Mouse (Mus musculus): Measurements from ENCODE around the gene Sptb. TPM values are rescaled to one million over a fixed set of nuclear protein-coding genes. Genes with fewer than 3 reads are reported as not detected.

The Sptb gene
- polyA plus RNA-seq, 1 experiment from 2014 or later, result 5.9 TPM

GRCm38 (mm10) chr12:76535471-76535900 lies 174.9 kb downstream of the Sptb start:
- H3K27ac ChIP-seq (ENCODE audit: low read depth, low read length), result no peak overlapping the region
- no peak overlapping the region for H3K4me3 ChIP-seq (ENCODE audit: low read depth, low read length)
- 51% methylated on average over 9 of the region's 9 CpGs for WGBS
- no peak overlapping the region for H3K4me2 ChIP-seq (ENCODE audit: low read depth, low read length, severe bottlenecking)
- H3K4me1 ChIP-seq (replicated peaks; ENCODE audit: control insufficient read depth, insufficient read depth, low read length), result peaks cover 11% of the 10 kb centered on the region; the same call in 1 of the 2 replicates
- H3K9ac ChIP-seq (ENCODE audit: low read length), result no peak overlapping the region
- no peaks in the 10 kb centered on the region for H3K36me3 ChIP-seq (ENCODE audit: control insufficient read depth, insufficient read depth, low read length)
- no peak for DNase-seq (ENCODE audit: low spot score)
- no peaks in the 10 kb centered on the region for H3K9me3 ChIP-seq (ENCODE audit: control insufficient read depth, low read length)
- H3K27me3 ChIP-seq (ENCODE audit: control insufficient read depth, insufficient read depth, low read length), result peaks cover 49% of the 10 kb centered on the region
- no peak for ATAC-seq (replicated peaks; ENCODE audit: low FRiP score)

DNA sequence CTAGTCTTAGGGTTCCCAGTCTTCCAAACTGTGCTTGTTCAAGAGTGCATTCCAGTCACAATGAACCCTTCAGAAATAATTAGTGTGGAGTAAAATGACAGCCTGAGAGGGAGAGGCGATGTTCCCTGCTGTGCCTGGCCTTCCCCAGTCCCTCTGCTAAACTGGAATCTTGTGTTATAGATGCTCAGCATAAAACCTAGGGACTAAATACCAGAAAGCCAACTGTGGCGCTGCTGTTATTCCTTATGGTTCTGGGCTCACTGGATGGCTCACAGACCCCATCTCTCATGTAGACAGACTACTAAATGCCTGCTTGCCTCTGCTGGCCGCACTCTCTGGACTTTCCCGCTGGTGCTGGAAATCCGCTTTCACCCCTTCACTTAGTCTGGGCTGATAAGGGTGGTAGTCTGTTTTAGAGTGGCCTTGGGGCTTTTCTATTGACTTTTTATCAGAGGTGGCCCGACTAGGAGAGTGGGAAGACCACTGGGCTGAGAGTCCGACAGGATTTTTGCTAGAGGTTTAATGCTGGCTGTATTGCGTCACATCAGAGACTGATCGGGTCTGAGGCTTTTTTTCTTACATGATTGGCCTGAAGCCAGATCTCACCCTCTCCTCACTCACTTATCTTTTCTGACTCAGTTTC lies 175.6 kb downstream of the Sptb start:
- Histone ChIP-seq H3K27me3 (ENCODE audit: control insufficient read depth, insufficient read depth, low read length) (peaks cover 49% of the 10 kb centered on the region), H3K4me3 (ENCODE audit: low read depth, low read length) (peak overlapping the region; percentile 67; the same call in 1 of the 2 replicates), H3K9me3 (ENCODE audit: control insufficient read depth, low read length) (no peaks in the 10 kb centered on the region), H3K4me1 (replicated peaks; ENCODE audit: control insufficient read depth, insufficient read depth, low read length) (peaks cover 11% of the 10 kb centered on the region; the same call in 1 of the 2 replicates), H3K9ac (ENCODE audit: low read length) (no peak overlapping the region), H3K4me2 (ENCODE audit: low read depth, low read length, severe bottlenecking) (0 out of 2 replicates have a peak overlapping the region, but pooled peaks have one; percentile 97), H3K36me3 (ENCODE audit: control insufficient read depth, insufficient read depth, low read length) (no peaks in the 10 kb centered on the region), H3K27ac (ENCODE audit: low read depth, low read length) (no peak overlapping the region)
- DNase-seq (ENCODE audit: low spot score) (no peak), ATAC-seq (replicated peaks; ENCODE audit: low FRiP score) (no peak)
- WGBS, result 31% methylated on average over 9 of the region's 9 CpGs

DNA sequence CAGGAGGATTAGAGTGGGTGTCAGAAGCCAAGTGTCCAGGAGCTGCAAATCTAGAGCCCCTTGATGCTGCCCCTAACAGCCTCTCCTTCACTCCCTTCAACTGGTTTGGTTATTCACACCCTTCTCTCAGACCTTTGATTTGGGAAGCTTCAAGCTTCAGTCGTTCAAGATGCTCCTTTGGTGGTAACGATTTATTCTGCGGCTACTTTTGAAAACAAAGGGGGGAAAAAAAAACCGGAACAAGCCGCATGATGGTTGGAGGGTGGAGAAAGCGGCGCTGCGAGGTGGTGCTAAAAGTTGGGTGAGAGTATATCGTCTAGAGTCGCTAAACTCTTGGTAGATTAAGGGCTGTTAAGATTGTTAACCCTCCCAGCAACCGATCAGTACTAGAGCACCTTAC lies 176.1 kb downstream of the Sptb start:
- H3K27ac ChIP-seq (ENCODE audit: low read depth, low read length), result no peak overlapping the region
- peak overlapping the region; percentile 67 for H3K4me3 ChIP-seq (ENCODE audit: low read depth, low read length)
- peak overlapping the region; percentile 61; the same call in 1 of the 2 replicates for H3K9ac ChIP-seq (ENCODE audit: low read length)
- DNase-seq (ENCODE audit: low spot score) (no peak), ATAC-seq (replicated peaks; ENCODE audit: low FRiP score) (no peak)
- WGBS, result 2% methylated on average over 11 of the region's 11 CpGs
- H3K36me3 ChIP-seq (ENCODE audit: control insufficient read depth, insufficient read depth, low read length), result no peaks in the 10 kb centered on the region
- H3K4me2 ChIP-seq (ENCODE audit: low read depth, low read length, severe bottlenecking), result peak overlapping the region; percentile 97
- peaks cover 11% of the 10 kb centered on the region; the same call in 1 of the 2 replicates for H3K4me1 ChIP-seq (replicated peaks; ENCODE audit: control insufficient read depth, insufficient read depth, low read length)
- no peaks in the 10 kb centered on the region for H3K9me3 ChIP-seq (ENCODE audit: control insufficient read depth, low read length)
- H3K27me3 ChIP-seq (ENCODE audit: control insufficient read depth, insufficient read depth, low read length), result peaks cover 49% of the 10 kb centered on the region

DNA sequence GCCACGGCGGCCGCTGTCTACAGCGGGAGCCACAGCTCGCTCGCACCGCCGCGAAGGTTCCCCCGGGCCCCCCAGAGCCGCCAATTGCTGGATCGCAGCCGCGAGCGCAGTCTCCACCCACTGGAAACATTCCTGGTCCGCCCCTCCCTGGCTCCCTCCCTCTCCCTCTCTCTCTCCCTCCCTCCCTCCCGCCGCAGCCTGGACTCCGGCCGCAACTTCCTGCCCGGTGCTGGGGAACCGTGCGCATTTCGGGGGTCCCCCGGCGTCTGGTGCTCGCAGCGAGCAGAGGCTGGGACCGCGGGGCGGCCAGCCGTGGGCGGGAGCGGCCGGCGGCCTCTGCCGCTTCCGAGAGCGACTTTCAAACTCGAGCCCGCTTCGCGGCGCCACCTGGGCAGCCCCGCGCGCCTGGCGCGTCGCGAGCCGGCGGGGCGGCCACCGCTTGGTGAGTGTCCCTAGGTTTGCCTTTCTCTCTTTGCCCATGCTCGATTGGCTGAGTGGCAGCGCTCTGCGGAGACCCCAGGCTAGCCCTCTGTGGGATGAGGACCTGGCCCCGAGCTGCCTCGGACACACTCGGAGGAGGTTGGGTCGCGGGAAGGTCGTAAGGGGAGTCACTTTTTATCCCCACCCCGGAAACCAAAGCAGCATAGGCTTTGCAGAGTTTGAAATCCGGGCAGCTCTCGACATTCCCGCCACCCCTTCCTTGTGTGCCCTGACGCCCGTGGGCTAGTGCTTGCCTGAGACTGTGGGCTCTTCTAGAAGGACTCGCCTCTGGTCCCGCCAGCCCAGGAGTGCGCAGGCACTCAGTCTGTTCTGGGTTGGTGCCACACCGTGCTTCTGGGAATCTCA lies 176.7 kb downstream of the Sptb start:
- peaks cover 49% of the 10 kb centered on the region for H3K27me3 ChIP-seq (ENCODE audit: control insufficient read depth, insufficient read depth, low read length)
- DNase-seq (ENCODE audit: low spot score), result peak; percentile 85
- H3K4me1 ChIP-seq (replicated peaks; ENCODE audit: control insufficient read depth, insufficient read depth, low read length), result peaks cover 11% of the 10 kb centered on the region; the same call in 1 of the 2 replicates
- H3K9me3 ChIP-seq (ENCODE audit: control insufficient read depth, low read length), result no peaks in the 10 kb centered on the region
- no peak overlapping the region for H3K27ac ChIP-seq (ENCODE audit: low read depth, low read length)
- peak; percentile 84 for ATAC-seq (replicated peaks; ENCODE audit: low FRiP score)
- peak overlapping the region; percentile 61 for H3K9ac ChIP-seq (ENCODE audit: low read length)
- no peaks in the 10 kb centered on the region for H3K36me3 ChIP-seq (ENCODE audit: control insufficient read depth, insufficient read depth, low read length)
- WGBS, result under 1% methylated on average over 67 of the region's 74 CpGs
- H3K4me3 ChIP-seq (ENCODE audit: low read depth, low read length), result peak overlapping the region; percentile 67
- peak overlapping the region; percentile 97 for H3K4me2 ChIP-seq (ENCODE audit: low read depth, low read length, severe bottlenecking)

DNA sequence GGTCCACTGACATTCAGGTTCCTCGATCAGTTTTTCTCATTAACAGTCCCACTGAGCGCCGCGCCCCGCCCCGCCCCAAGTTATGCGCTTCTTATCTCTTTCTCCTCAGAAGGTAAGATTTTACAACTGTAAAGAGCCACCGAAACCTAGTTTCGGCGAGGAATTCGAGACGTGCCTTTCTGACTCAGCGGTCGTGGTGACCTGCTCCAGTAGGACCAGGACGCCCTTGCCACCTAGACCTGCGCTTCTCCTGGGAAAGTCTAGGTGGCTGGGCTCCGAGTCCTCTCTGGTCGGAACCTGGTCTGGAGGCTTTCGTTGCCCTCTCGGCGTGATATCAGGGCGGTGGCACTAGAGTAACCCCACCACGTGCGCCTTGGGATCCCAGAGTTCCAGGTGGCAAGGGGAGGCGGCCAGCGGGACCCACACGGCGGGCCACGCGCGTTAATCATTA lies 177.4 kb downstream of the Sptb start:
- WGBS, result under 1% methylated on average over 31 of the region's 31 CpGs
- Histone ChIP-seq H3K4me1 (replicated peaks; ENCODE audit: control insufficient read depth, insufficient read depth, low read length) (peaks cover 11% of the 10 kb centered on the region; the same call in 1 of the 2 replicates), H3K27me3 (ENCODE audit: control insufficient read depth, insufficient read depth, low read length) (peaks cover 49% of the 10 kb centered on the region), H3K36me3 (ENCODE audit: control insufficient read depth, insufficient read depth, low read length) (no peaks in the 10 kb centered on the region), H3K4me3 (ENCODE audit: low read depth, low read length) (peak overlapping the region; percentile 67), H3K4me2 (ENCODE audit: low read depth, low read length, severe bottlenecking) (peak overlapping the region; percentile 97), H3K9ac (ENCODE audit: low read length) (peak overlapping the region; percentile 61), H3K27ac (ENCODE audit: low read depth, low read length) (no peak overlapping the region), H3K9me3 (ENCODE audit: control insufficient read depth, low read length) (no peaks in the 10 kb centered on the region)
- ATAC-seq (replicated peaks; ENCODE audit: low FRiP score) (no peak; the same call in 1 of the 2 replicates), DNase-seq (ENCODE audit: low spot score) (no peak)

DNA sequence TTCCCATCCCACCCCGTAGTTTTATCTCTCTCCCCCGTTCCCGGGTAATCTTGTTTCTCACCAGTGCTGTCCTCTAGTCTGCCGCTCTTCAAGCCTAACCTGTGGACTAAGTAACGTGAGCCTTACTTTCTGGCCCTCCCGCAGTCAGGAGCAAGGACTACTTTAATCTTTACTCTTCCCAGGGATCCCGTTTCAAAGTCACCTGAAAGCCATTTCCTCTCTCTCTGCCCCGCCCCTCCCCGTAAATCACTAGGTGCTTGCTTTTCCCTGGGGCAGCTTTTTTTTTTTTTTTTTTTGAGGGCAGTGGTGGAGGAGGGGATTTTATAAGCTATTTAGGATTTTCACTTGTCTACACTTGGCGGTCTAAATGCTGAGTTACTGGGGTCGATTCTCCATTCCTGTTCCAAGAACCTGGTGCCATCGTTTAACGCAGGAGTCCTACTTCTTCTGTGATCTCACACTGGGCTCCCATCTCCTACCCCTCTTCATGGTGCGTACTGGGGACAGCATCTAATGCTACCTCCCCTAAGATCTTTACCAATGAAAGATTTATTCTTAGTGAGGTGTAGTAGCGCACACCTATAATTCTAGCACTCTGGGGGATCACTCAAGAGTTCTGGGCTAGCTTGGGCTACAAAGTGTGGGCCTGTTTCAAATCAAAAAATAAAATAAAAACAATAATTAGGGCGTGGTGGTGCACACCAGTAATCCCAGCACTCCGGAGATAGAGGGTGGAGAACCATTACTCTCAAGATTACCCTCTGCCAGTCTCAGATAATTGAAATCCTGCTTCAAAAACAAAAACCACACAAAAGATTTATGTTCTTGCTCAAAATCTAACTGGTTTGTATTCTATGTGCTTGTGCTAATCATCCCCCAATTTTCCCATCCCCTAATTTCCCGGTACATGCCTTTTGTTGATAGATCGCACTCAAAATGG lies 178.1 kb downstream of the Sptb start:
- peak overlapping the region; percentile 97 for H3K4me2 ChIP-seq (ENCODE audit: low read depth, low read length, severe bottlenecking)
- H3K27me3 ChIP-seq (ENCODE audit: control insufficient read depth, insufficient read depth, low read length), result peaks cover 49% of the 10 kb centered on the region
- no peak overlapping the region for H3K9ac ChIP-seq (ENCODE audit: low read length)
- H3K36me3 ChIP-seq (ENCODE audit: control insufficient read depth, insufficient read depth, low read length), result no peaks in the 10 kb centered on the region
- peak overlapping the region; percentile 67 for H3K4me3 ChIP-seq (ENCODE audit: low read depth, low read length)
- H3K27ac ChIP-seq (ENCODE audit: low read depth, low read length), result no peak overlapping the region
- H3K9me3 ChIP-seq (ENCODE audit: control insufficient read depth, low read length), result no peaks in the 10 kb centered on the region
- no peak for ATAC-seq (replicated peaks; ENCODE audit: low FRiP score)
- no peak for DNase-seq (ENCODE audit: low spot score)
- peaks cover 11% of the 10 kb centered on the region; the same call in 1 of the 2 replicates for H3K4me1 ChIP-seq (replicated peaks; ENCODE audit: control insufficient read depth, insufficient read depth, low read length)
- WGBS, result 2% methylated on average over 19 of the region's 19 CpGs

- no peak within 1 kb of the TSS for H3K4me2 ChIP-seq (ENCODE audit: low read depth, low read length, severe bottlenecking)
- H3K9me3 ChIP-seq (ENCODE audit: control insufficient read depth, low read length), result no peaks in the 10 kb centered on the region
- peaks cover 46% of the 10 kb centered on the region for H3K27me3 ChIP-seq (ENCODE audit: control insufficient read depth, insufficient read depth, low read length)
- DNase-seq (ENCODE audit: low spot score) (no peak), ATAC-seq (replicated peaks; ENCODE audit: low FRiP score) (no peak)
- no peak within 1 kb of the TSS for H3K4me3 ChIP-seq (ENCODE audit: low read depth, low read length)
- no peaks in the 10 kb centered on the region for H3K36me3 ChIP-seq (ENCODE audit: control insufficient read depth, insufficient read depth, low read length)
- H3K9ac ChIP-seq (ENCODE audit: low read length), result no peak within 1 kb of the TSS
- H3K27ac ChIP-seq (ENCODE audit: low read depth, low read length), result no peak within 1 kb of the TSS
- WGBS, result 28% methylated on average over 6 of the region's 6 CpGs
- H3K4me1 ChIP-seq (replicated peaks; ENCODE audit: control insufficient read depth, insufficient read depth, low read length), result peaks cover 11% of the 10 kb centered on the region; the same call in 1 of the 2 replicates
Observed at GRCm38 (mm10) chr12:76530580-76531139, 179.7 kb downstream of the Sptb start, which contains the start of gene Plekhg3. TSS of gene Plekhg3 (plus strand) at chr12:76530891.
